Mouse (Mus musculus): ENCODE measurements around the gene Chn1. TPM values are rescaled to one million over a fixed set of nuclear protein-coding genes. Genes with fewer than 3 reads are reported as not detected.
"Not testable (repeated sequence)": the region's sequence is repeated elsewhere in the genome, so short reads cannot be mapped to it uniquely, and the experiment has no call there.

The Chn1 gene
- polyA plus RNA-seq (2014; fragmentation: Nextera tagmentation; extraction: Ambion mirVana) = 109 and 116 TPM in 2 replicates

GRCm38 (mm10) chr2:73774786-73775682 lies at the start of gene Chn1:
Chn1 (minus strand) TSS chr2:73775346.
- H3K4me3 ChIP-seq (ENCODE audit: low read depth, low read length) = peak within 1 kb of the TSS; percentile 78
- peak; percentile 94 for ATAC-seq (ENCODE audit: insufficient read depth, low FRiP score, low TSS enrichment)
- peak within 1 kb of the TSS; percentile 91 for H3K9ac ChIP-seq (ENCODE audit: low read length)
- H3K4me2 ChIP-seq (ENCODE audit: low read depth) = peak within 1 kb of the TSS; percentile 56
- H3K9me3 ChIP-seq (ENCODE audit: control insufficient read depth, low read length) = no peaks in the 10 kb centered on the region
- under 1% methylated on average over 97 of the region's 131 CpGs for WGBS
- H3K36me3 ChIP-seq (ENCODE audit: control insufficient read depth, insufficient read depth, low read length) = no peaks in the 10 kb centered on the region
- peak; percentile 92 for DNase-seq (ENCODE audit: low spot score)
- H3K27ac ChIP-seq (ENCODE audit: low read depth, low read length) = peak within 1 kb of the TSS; percentile 91
- H3K27me3 ChIP-seq (ENCODE audit: control insufficient read depth, insufficient read depth, low read length) = no peaks in the 10 kb centered on the region
- H3K4me1 ChIP-seq (ENCODE audit: control insufficient read depth, insufficient read depth, low read length) = peaks cover 9% of the 10 kb centered on the region

GRCm38 (mm10) chr2:73818742-73819141 lies 43.6 kb upstream of the Chn1 start:
- DNase-seq (ENCODE audit: low spot score) = no peak
- H3K27me3 ChIP-seq (ENCODE audit: control insufficient read depth, insufficient read depth, low read length) = no peaks in the 10 kb centered on the region
- peaks cover 2% of the 10 kb centered on the region; the same call in 1 of the 2 replicates for H3K36me3 ChIP-seq (ENCODE audit: control insufficient read depth, insufficient read depth, low read length)
- 82% methylated on average over 4 of the region's 4 CpGs for WGBS
- H3K4me2 ChIP-seq (ENCODE audit: low read depth) = no peak overlapping the region
- no peak overlapping the region for H3K27ac ChIP-seq (ENCODE audit: low read depth, low read length)
- H3K4me1 ChIP-seq (ENCODE audit: control insufficient read depth, insufficient read depth, low read length) = no peaks in the 10 kb centered on the region
- ATAC-seq (ENCODE audit: insufficient read depth, low FRiP score, low TSS enrichment) = no peak
- H3K9ac ChIP-seq (ENCODE audit: low read length) = no peak overlapping the region
- H3K9me3 ChIP-seq (ENCODE audit: control insufficient read depth, low read length) = no peaks in the 10 kb centered on the region
- no peak overlapping the region for H3K4me3 ChIP-seq (ENCODE audit: low read depth, low read length)

- DNase-seq (ENCODE audit: low spot score) (no peak), ATAC-seq (ENCODE audit: insufficient read depth, low FRiP score, low TSS enrichment) (no peak)
- no peak overlapping the region for H3K27ac ChIP-seq (ENCODE audit: low read depth, low read length)
- no peak overlapping the region for H3K4me2 ChIP-seq (ENCODE audit: low read depth)
- H3K36me3 ChIP-seq (ENCODE audit: control insufficient read depth, insufficient read depth, low read length) = no peaks in the 10 kb centered on the region; the same call in 1 of the 2 replicates
- no peaks in the 10 kb centered on the region for H3K27me3 ChIP-seq (ENCODE audit: control insufficient read depth, insufficient read depth, low read length)
- WGBS = 90% methylated on average over 8 of the region's 8 CpGs
- no peaks in the 10 kb centered on the region for H3K4me1 ChIP-seq (ENCODE audit: control insufficient read depth, insufficient read depth, low read length)
- no peaks in the 10 kb centered on the region for H3K9me3 ChIP-seq (ENCODE audit: control insufficient read depth, low read length)
- no peak overlapping the region for H3K4me3 ChIP-seq (ENCODE audit: low read depth, low read length)
- no peak overlapping the region for H3K9ac ChIP-seq (ENCODE audit: low read length)
These were observed 32.5 kb upstream of the Chn1 start for GRCm38 (mm10) chr2:73807609-73808008.

GRCm38 (mm10) chr2:73800127-73800526 lies 25.0 kb upstream of the Chn1 start:
- not testable (repeated sequence) for DNase-seq (ENCODE audit: low spot score)

GRCm38 (mm10) chr2:73798786-73799185 lies 23.6 kb upstream of the Chn1 start:
- no peak overlapping the region for H3K27ac ChIP-seq (ENCODE audit: low read depth, low read length)
- no peaks in the 10 kb centered on the region for H3K4me1 ChIP-seq (ENCODE audit: control insufficient read depth, insufficient read depth, low read length)
- DNase-seq (ENCODE audit: low spot score) = no peak
- no peaks in the 10 kb centered on the region for H3K36me3 ChIP-seq (ENCODE audit: control insufficient read depth, insufficient read depth, low read length)
- no peak overlapping the region for H3K4me2 ChIP-seq (ENCODE audit: low read depth)
- 74% methylated on average over 5 of the region's 5 CpGs for WGBS
- H3K4me3 ChIP-seq (ENCODE audit: low read depth, low read length) = no peak overlapping the region
- H3K9ac ChIP-seq (ENCODE audit: low read length) = no peak overlapping the region
- H3K27me3 ChIP-seq (ENCODE audit: control insufficient read depth, insufficient read depth, low read length) = no peaks in the 10 kb centered on the region
- ATAC-seq (ENCODE audit: insufficient read depth, low FRiP score, low TSS enrichment) = no peak
- no peaks in the 10 kb centered on the region for H3K9me3 ChIP-seq (ENCODE audit: control insufficient read depth, low read length)

More at GRCm38 (mm10) chr2:73800127-73800526, 25.0 kb upstream of the Chn1 start:
- H3K9ac ChIP-seq (ENCODE audit: low read length); H3K27ac ChIP-seq (ENCODE audit: low read depth, low read length); H3K36me3 ChIP-seq (ENCODE audit: control insufficient read depth, insufficient read depth, low read length); H3K9me3 ChIP-seq (ENCODE audit: control insufficient read depth, low read length); ATAC-seq (ENCODE audit: insufficient read depth, low FRiP score, low TSS enrichment); H3K27me3 ChIP-seq (ENCODE audit: control insufficient read depth, insufficient read depth, low read length); H3K4me3 ChIP-seq (ENCODE audit: low read depth, low read length); H3K4me2 ChIP-seq (ENCODE audit: low read depth); H3K4me1 ChIP-seq (ENCODE audit: control insufficient read depth, insufficient read depth, low read length): not testable (repeated sequence)
- 92% methylated on average over 9 of the region's 9 CpGs for WGBS

GRCm38 (mm10) chr2:73798136-73798535 lies 23.0 kb upstream of the Chn1 start:
- 55% methylated on average over 4 of the region's 4 CpGs for WGBS
- no peak overlapping the region for H3K4me3 ChIP-seq (ENCODE audit: low read depth, low read length)
- no peak overlapping the region for H3K9ac ChIP-seq (ENCODE audit: low read length)
- no peaks in the 10 kb centered on the region for H3K36me3 ChIP-seq (ENCODE audit: control insufficient read depth, insufficient read depth, low read length)
- DNase-seq (ENCODE audit: low spot score) = no peak
- H3K4me2 ChIP-seq (ENCODE audit: low read depth) = no peak overlapping the region
- no peaks in the 10 kb centered on the region for H3K4me1 ChIP-seq (ENCODE audit: control insufficient read depth, insufficient read depth, low read length)
- no peaks in the 10 kb centered on the region for H3K9me3 ChIP-seq (ENCODE audit: control insufficient read depth, low read length)
- no peak for ATAC-seq (ENCODE audit: insufficient read depth, low FRiP score, low TSS enrichment)
- no peak overlapping the region for H3K27ac ChIP-seq (ENCODE audit: low read depth, low read length)
- H3K27me3 ChIP-seq (ENCODE audit: control insufficient read depth, insufficient read depth, low read length) = no peaks in the 10 kb centered on the region

GRCm38 (mm10) chr2:73791846-73792630 lies 16.9 kb upstream of the Chn1 start:
- Histone ChIP-seq H3K36me3 (ENCODE audit: control insufficient read depth, insufficient read depth, low read length) (no peaks in the 10 kb centered on the region), H3K9me3 (ENCODE audit: control insufficient read depth, low read length) (no peaks in the 10 kb centered on the region), H3K9ac (ENCODE audit: low read length) (no peak overlapping the region), H3K4me1 (ENCODE audit: control insufficient read depth, insufficient read depth, low read length) (no peaks in the 10 kb centered on the region), H3K4me2 (ENCODE audit: low read depth) (no peak overlapping the region), H3K4me3 (ENCODE audit: low read depth, low read length) (no peak overlapping the region), H3K27ac (ENCODE audit: low read depth, low read length) (no peak overlapping the region), H3K27me3 (ENCODE audit: control insufficient read depth, insufficient read depth, low read length) (no peaks in the 10 kb centered on the region)
- ATAC-seq (ENCODE audit: insufficient read depth, low FRiP score, low TSS enrichment) (no peak), DNase-seq (ENCODE audit: low spot score) (peak; percentile 33)
- WGBS = 56% methylated on average over 19 of the region's 19 CpGs

- no peak overlapping the region for H3K9ac ChIP-seq (ENCODE audit: low read length)
- no peak for ATAC-seq (ENCODE audit: insufficient read depth, low FRiP score, low TSS enrichment)
- H3K4me3 ChIP-seq (ENCODE audit: low read depth, low read length) = no peak overlapping the region
- DNase-seq (ENCODE audit: low spot score) = no peak
- 86% methylated on average over 2 of the region's 2 CpGs for WGBS
- H3K4me2 ChIP-seq (ENCODE audit: low read depth) = no peak overlapping the region
- H3K36me3 ChIP-seq (ENCODE audit: control insufficient read depth, insufficient read depth, low read length) = no peaks in the 10 kb centered on the region
- H3K9me3 ChIP-seq (ENCODE audit: control insufficient read depth, low read length) = no peaks in the 10 kb centered on the region
- H3K4me1 ChIP-seq (ENCODE audit: control insufficient read depth, insufficient read depth, low read length) = no peaks in the 10 kb centered on the region
- no peaks in the 10 kb centered on the region for H3K27me3 ChIP-seq (ENCODE audit: control insufficient read depth, insufficient read depth, low read length)
- H3K27ac ChIP-seq (ENCODE audit: low read depth, low read length) = no peak overlapping the region
These were observed 15.2 kb upstream of the Chn1 start for GRCm38 (mm10) chr2:73790332-73790731.

Data from neural tube, embryonic 11.5 days (tissue).